Mouse (Mus musculus) hindlimb bud, embryonic 11.5 days (tissue): ENCODE data around the gene Negr1.

ENCODE experiments used
- DNase-seq: peaks from one replicate; pipeline ENCODE4 v3.0.0-alpha.2; 2012; ENCODE audit warnings: low read depth, low spot score; ENCODE audit errors: extremely low spot score

The Negr1 gene

DNA sequence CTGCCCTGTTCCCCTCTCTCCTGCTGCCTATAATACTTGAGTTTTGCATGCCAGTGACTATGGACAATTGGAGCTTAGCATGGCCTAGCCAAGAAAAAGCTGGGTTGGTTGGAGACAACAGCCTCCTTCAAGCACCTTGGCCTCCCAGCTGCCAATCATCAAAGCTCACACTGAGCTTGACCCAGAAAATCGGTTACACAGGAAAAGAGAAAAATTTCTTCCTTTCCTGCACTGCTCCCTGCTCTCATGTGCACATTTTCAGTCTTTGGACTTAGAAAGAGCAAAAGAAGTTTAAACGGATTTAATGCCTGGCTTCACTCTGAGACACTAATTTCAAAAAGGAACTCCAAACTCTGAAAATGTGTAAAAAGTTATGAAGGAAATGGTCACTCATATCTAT lies 233.0 kb downstream of the Negr1 start:
- no peak for DNase-seq

DNA sequence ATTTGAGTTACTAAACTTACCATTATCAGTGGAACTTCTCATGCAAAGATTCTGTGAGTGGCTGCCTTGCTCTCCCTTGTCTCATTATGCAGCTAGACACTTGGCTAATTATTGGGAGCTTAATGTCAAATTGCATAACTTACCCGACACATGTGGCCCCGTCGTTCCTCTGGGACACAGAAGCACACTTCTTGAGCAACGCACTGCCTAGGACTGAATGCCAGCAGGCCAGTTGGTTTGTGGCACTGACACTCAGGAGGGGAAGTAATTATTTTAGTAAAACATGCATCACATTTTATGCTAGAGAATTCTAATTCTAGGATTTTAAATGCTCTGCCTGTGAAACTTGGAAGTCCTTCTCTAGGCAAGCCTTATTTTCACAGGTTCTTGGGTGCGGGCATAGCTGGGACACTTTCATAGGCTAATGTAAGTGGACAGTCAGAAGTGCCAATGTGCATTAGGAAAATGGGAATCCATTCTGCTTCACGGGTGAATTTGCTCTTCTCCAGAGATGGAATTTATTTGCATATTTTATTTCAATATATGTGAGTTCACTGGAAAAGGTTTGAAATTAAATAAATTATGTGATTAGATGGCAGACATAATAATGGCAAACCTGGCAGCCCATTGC lies 234.6 kb downstream of the Negr1 start:
- DNase-seq, result no peak

DNA sequence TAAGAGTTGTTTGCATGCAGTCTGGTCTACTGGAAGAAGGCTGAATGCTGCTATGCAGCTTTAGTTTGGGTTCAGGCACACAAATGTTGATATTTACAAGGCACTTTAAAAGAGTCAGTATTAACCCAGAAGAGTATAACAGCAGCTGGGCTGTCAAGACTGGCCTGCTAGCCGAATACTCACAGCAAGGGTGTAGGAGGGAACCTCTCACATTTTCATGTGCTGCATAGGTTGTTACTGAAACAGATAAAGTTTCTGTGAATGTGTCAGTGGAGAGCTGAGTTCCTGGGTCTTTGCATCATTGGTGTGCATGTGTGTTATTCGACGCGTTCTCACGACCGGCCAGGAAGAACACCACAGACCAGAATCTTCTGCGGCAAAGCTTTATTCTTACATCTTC lies 237.6 kb downstream of the Negr1 start:
- no peak for DNase-seq

GRCm38 (mm10) chr3:156809836-156810235 lies 248.2 kb downstream of the Negr1 start:
- DNase-seq, result no peak

DNA sequence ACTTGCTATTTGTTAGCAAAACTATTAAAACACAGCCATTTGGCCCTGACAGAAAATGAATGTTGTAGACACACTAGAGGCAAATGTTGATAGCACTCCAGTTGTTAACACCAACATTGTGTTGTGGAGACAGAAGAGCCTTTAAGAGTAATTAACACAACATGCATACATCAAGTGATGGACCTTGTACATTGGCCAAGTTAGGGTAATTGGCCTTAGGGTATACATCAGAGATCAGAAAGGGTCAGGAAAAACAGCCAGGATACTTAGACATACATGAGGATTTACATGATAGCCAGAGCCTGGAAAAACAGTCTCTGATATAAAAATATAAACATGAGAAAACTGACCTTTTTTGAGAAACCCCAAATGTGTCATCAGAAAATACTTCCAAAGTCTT lies 255.3 kb downstream of the Negr1 start:
- DNase-seq, result no peak

GRCm38 (mm10) chr3:156817452-156817851 lies 255.9 kb downstream of the Negr1 start:
- DNase-seq, result no peak

- no peak for DNase-seq
Observed at GRCm38 (mm10) chr3:156823039-156823438, 261.4 kb downstream of the Negr1 start.

DNA sequence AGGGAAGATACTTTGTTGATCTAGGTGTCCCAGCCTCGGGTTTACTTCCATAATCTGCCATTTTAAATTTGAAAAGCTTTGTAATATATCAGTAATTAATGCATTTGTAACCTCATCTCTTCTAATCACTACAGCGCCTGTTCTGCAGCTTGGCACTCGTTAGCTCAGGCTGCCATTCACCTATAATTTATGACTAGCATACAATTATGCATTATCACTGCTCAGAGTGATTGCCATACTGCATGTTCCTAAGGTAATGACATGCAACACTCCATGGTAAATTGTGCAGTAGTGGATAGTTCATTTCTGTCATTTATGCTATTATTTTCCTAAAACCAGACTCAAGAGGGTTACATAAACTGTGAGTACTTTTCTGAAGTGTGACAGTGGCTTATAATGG lies 272.3 kb downstream of the Negr1 start:
- no peak for DNase-seq

- DNase-seq, result no peak
Observed at GRCm38 (mm10) chr3:156838550-156838949, 277.0 kb downstream of the Negr1 start.

DNA sequence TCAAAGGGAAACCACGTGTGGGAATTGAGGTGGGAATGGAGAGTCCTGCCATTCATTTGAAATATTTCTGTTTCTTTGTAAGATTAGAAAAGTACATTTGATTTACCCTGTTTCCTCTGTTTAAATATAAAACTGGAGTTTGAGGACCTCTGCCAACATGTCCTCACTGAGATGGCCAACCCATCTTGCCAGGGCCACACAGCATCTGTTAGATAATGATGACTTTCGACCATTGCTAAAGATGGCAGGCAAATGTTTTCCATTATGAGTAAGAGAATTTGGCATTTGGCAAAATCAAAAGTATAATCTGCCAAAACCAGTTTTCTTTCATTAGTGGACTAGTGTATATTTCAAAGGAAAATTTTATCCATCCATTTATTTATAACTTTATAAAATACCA lies 286.8 kb downstream of the Negr1 start:
- DNase-seq, result no peak

GRCm38 (mm10) chr3:156851921-156852320 lies 290.3 kb downstream of the Negr1 start:
- no peak for DNase-seq

DNA sequence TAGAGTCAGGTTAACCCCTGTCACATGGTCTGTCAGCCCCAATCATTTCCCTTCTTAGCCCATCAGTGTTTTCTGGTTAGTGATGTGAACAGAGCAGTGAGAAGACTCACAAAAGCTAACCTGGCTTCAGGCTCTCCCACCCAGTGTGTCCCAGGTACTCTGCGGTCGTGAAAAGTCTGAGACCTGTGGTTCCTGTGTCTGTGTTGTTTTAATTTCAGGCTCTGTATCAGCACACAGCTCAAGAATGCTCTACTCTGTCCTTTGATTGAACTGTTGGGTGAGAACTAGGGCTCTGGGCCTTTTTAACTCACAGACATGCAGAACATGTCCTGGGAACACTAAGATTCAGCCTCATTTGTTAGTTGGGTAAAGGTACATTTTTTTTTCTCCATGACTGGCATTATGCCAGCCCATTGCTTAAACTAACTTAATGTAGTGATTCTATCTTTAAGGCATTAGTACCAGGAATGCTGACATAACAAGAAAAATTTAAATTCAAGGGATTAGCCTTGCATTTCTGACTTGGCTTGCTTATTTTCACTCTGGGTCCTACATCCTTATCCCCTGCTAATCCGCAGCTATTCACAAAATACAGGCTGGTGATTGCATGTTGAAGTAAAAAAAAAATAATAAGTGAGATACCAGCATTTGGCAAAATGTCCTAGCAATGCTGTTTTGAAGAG lies 308.8 kb downstream of the Negr1 start:
- DNase-seq, result no peak

- no peak for DNase-seq
Observed at GRCm38 (mm10) chr3:156870922-156871257, 309.3 kb downstream of the Negr1 start.

- no peak for DNase-seq
Observed at GRCm38 (mm10) chr3:156871641-156872196, 310.1 kb downstream of the Negr1 start.

- no peak for DNase-seq
Observed at GRCm38 (mm10) chr3:156876551-156876950, 315.0 kb downstream of the Negr1 start.

- DNase-seq, result no peak
Observed at GRCm38 (mm10) chr3:156882129-156882528, 320.5 kb downstream of the Negr1 start.

DNA sequence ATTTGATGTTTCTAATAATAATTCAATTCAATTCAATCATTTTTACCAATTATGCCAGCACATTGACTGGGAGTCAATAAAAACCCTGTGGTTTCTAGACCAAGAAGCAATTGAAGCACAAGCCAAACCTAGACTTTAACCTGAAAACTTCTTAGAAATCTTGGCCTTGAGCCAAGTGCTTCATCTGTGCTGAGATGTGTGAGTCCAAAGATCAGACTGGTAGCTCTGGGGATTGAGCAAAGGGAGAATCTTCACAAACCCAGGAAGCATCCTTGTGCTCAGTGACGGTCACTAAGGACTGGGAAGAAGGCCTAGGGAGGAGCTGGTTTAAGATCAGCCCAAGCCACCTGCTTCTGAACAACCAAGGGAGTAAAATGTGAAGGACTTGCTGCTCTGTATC lies 322.3 kb downstream of the Negr1 start:
- no peak for DNase-seq

DNA sequence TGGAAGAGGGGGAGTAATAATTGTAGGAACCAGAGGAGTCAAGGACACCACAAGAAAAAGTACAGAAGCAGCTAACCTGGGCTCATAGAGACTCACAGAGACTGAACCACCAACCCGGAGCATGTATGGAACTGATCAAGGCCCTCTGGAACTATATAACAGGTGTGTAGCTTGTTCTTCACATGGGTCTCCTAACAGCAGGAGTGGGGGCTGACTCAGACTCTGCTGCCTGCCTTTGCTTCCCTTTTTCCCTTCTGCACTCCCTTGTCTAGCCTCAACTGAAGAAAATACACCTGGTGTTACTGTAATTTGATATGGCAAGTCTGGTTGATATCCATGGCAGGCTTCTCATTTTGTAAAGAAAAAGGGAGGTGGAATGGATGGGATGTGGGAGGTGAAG lies 324.1 kb downstream of the Negr1 start:
- no peak for DNase-seq

- no peak for DNase-seq
Observed at GRCm38 (mm10) chr3:156886915-156887314, 325.3 kb downstream of the Negr1 start.

- no peak for DNase-seq
Observed at GRCm38 (mm10) chr3:156890986-156891385, 329.4 kb downstream of the Negr1 start.

DNA sequence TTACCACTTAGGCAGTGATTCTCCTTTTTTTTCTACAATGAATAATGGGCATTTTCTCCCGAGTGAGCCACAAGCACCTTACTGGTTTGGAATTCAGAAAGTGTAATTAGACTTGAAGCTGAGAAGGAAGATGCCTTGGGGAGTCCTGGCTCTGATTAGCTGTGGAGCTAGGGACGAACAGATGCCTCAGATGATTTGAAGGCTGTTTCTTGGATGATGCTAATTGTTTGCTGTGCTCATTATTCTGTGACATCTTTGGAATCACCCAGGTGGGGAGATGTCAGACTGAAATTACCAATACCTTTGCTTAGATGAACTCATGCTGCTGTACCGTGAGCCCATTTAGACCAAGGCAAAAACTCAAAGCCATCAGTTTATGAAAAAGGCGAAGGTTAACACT lies 333.7 kb downstream of the Negr1 start:
- no peak for DNase-seq

DNA sequence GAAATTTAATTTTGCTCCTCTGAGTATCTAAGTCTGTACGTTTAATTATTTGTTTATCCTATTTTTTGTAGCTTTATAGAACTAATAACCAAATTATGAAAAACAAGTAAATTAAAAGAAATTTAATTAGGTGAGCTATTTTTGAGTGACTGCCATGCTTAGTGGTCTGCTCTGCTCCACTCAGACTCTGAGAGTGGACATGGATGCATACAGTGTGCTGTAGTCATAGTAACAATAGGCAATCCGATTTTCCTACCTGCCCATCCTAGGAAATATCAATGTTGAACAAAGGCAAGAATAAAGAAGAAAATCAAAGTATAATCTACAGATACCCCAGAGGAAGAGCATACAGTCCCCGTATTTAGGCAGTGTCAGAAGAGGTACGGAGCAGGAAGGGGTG lies 334.5 kb downstream of the Negr1 start:
- DNase-seq, result no peak

- no peak for DNase-seq
Observed at GRCm38 (mm10) chr3:156896552-156896951, 335.0 kb downstream of the Negr1 start.
